Mouse (Mus musculus): ENCODE results near the gene Rexo4.

GRCm38 (mm10) chr2:26997498-26997897, 33.3 kb upstream of the Rexo4 start:
- no peak for TF ChIP-seq CTCF (IDR thresholded peaks at IDR 0.05; ENCODE audit: low read depth)
- no peak for TF ChIP-seq EP300 (IDR thresholded peaks at IDR 0.05; ENCODE audit: low read depth)
